Mouse (Mus musculus) gonadal fat pad, adult 2 months (tissue): ENCODE data around the gene Pik3cd. TPM values are rescaled to one million over a fixed set of nuclear protein-coding genes. Genes with fewer than 3 reads are reported as not detected.

Experiments used
- DNase-seq: peaks from one replicate; pipeline ENCODE4 v3.0.0-alpha.2; 2012; ENCODE audit warnings: low read depth
- polyA plus RNA-seq: library from polyadenylated mRNA; depleted of rRNA; stranded (reverse); fragments of >200 nt; gene quantifications from 2 replicates; pipeline ENCODE4 v1.2.3, GENCODE M21; 2012

Gene Pik3cd
- polyA plus RNA-seq, 1 experiment: 6.2 TPM

- DNase-seq: no peak
Observed at GRCm38 (mm10) chr4:149724916-149725470, 22.6 kb upstream of the Pik3cd start.

GRCm38 (mm10) chr4:149723855-149724731 is 21.7 kb upstream of the Pik3cd start:
- DNase-seq: no peak

- DNase-seq: no peak
Observed at GRCm38 (mm10) chr4:149723021-149723390, 20.6 kb upstream of the Pik3cd start.

GRCm38 (mm10) chr4:149722104-149723020 is 20.0 kb upstream of the Pik3cd start:
- no peak for DNase-seq

- no peak for DNase-seq
Observed at GRCm38 (mm10) chr4:149721163-149721562, 18.8 kb upstream of the Pik3cd start.

- no peak for DNase-seq
Observed at GRCm38 (mm10) chr4:149719686-149720085, 17.3 kb upstream of the Pik3cd start.

- no peak for DNase-seq
Observed at GRCm38 (mm10) chr4:149714542-149714941, 12.2 kb upstream of the Pik3cd start.

GRCm38 (mm10) chr4:149711955-149712354 is 9.6 kb upstream of the Pik3cd start:
- DNase-seq: no peak

- DNase-seq: no peak
Observed at GRCm38 (mm10) chr4:149711485-149711884, 9.1 kb upstream of the Pik3cd start.

GRCm38 (mm10) chr4:149710510-149710909 is 8.1 kb upstream of the Pik3cd start:
- no peak for DNase-seq

- no peak for DNase-seq
Observed at GRCm38 (mm10) chr4:149705941-149706340, 3.6 kb upstream of the Pik3cd start.

GRCm38 (mm10) chr4:149705298-149705697 is 2.9 kb upstream of the Pik3cd start:
- no peak for DNase-seq

GRCm38 (mm10) chr4:149701426-149702209 is 753 bp downstream of the Pik3cd start:
- no peak for DNase-seq

GRCm38 (mm10) chr4:149699953-149700352 is 2.4 kb downstream of the Pik3cd start:
- no peak for DNase-seq

- no peak for DNase-seq
Observed at GRCm38 (mm10) chr4:149698197-149698821, 4.1 kb downstream of the Pik3cd start.

GRCm38 (mm10) chr4:149697506-149698196 is 4.7 kb downstream of the Pik3cd start:
- DNase-seq: no peak

GRCm38 (mm10) chr4:149696189-149696971 is 6.0 kb downstream of the Pik3cd start:
- no peak for DNase-seq

- DNase-seq: no peak
Observed at GRCm38 (mm10) chr4:149691368-149691767, 11.0 kb downstream of the Pik3cd start.

- no peak for DNase-seq
Observed at GRCm38 (mm10) chr4:149690828-149691280, 11.5 kb downstream of the Pik3cd start.
